Mouse (Mus musculus): ENCODE measurements at regions not wholly inside any gene's neighbourhood (a gene's known extent, or its start where the extent isn't known, plus 50 kb on each side); places are given as distances from the start of the nearest gene placed in this dataset.

- TF ChIP-seq POLR2A (IDR thresholded peaks at IDR 0.05; ENCODE audit: low read depth, low read length) (no peak), CTCF (IDR thresholded peaks at IDR 0.05; ENCODE audit: extremely low read depth, insufficient read length, insufficient replicate concordance, low read depth, low read length) (no peak)
Measured at GRCm38 (mm10) chr5:146652874-146653273, 67.8 kb upstream of the Gpr12 start.

Data from small intestine, adult 2 months (tissue).